Mouse (Mus musculus) heart, postnatal 0 days (tissue): ENCODE measurements around the gene Cux2.

Source experiments
- CTCF ChIP-seq: IDR thresholded peaks from 2 replicates; pipeline ENCODE4 v1.5.1; 2016; ENCODE audit warnings: antibody characterized with exemption, control low read depth, low read depth
- EP300 ChIP-seq: IDR thresholded peaks from 2 replicates; pipeline ENCODE4 v1.6.1; 2016; ENCODE audit warnings: antibody characterized with exemption, low read depth

DNA sequence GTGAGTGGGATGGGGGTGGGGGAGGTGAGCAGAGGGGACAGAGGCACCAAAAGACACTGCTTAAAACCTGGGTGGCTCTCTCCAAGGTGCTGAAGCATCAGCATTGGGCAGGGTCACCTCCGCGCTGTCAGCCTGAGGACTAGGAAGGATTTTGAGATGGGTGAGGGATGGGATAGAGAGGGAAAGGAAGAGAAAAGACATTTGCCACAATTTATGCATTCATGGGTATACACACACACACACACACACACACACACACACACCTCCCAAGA is 123.4 kb downstream of the Cux2 start:
- TF ChIP-seq CTCF (no peak), EP300 (no peak)
